Mouse (Mus musculus) cortical plate, adult 2 months (tissue): Measurements from ENCODE around the gene Cyp1b1.

ENCODE experiments used
- CTCF ChIP-seq: fragments of 200-500 bp; IDR thresholded peaks from 2 replicates; pipeline ENCODE4 v1.5.1; 2011; ENCODE audit warnings: mild to moderate bottlenecking, control low read depth, low read length; ENCODE audit not compliant: insufficient read depth; ENCODE audit errors: extremely low read depth
- POLR2A ChIP-seq: fragments of 200-500 bp; IDR thresholded peaks from 2 replicates; pipeline ENCODE4 v1.6.1; 2011; ENCODE audit warnings: mild to moderate bottlenecking, low read length, control low read depth; ENCODE audit not compliant: insufficient read depth; ENCODE audit errors: extremely low read depth

DNA sequence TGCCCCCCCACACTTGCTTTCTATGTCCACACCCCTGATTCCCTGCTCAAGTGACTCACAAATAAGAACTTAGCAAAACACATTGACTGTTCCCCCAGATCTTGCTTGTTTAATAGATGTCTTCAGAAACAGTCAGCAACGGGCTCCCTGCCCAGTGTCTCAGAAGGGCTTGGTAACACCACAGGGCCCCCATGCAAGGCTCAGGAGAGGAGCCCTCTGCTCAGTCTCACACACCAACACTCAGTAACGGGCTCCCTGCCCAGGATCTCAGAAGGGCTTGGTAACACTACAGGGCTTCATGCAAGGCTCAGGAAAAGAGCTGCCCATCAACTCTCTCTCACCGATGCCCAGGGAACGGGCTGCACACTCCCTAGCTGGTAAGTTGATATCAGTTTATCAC is 19.8 kb downstream of the Cyp1b1 start:
- TF ChIP-seq CTCF, result no peak
- TF ChIP-seq POLR2A, result no peak
